Mouse (Mus musculus): Measurements from ENCODE around the gene Olfr1335.
"Not testable (repeated sequence)": the region's sequence is repeated elsewhere in the genome, so short reads cannot be mapped to it uniquely, and the experiment has no call there.

Gene Olfr1335

GRCm38 (mm10) chr4:118809844-118810243 is at the start of gene Olfr1335:
Gene Olfr1335 (minus strand): TSS chr4:118809944.
- DNase-seq: no peak

- no peak for DNase-seq
Measured at GRCm38 (mm10) chr4:118836179-118836578, 26.4 kb upstream of the Olfr1335 start, which contains the start of gene Olfr1333. Gene Olfr1333 (minus strand): TSS chr4:118836279.

GRCm38 (mm10) chr4:118818921-118819320 is 9.2 kb upstream of the Olfr1335 start:
- no peak for DNase-seq

GRCm38 (mm10) chr4:118792796-118793195 is 16.9 kb downstream of the Olfr1335 start:
- not testable (repeated sequence) for DNase-seq

- DNase-seq: no peak
Measured at GRCm38 (mm10) chr4:118782486-118782885, 27.3 kb downstream of the Olfr1335 start, which contains the start of gene Olfr1337. Gene Olfr1337 (minus strand): TSS chr4:118782586.

Data from lung, postnatal 4 days (tissue).